Mouse (Mus musculus) thymus, adult 2 months (tissue): Measurements from ENCODE around the gene Ncr1.
"Not testable (repeated sequence)": the region's sequence is repeated elsewhere in the genome, so short reads cannot be mapped to it uniquely, and the experiment has no call there.

Experiments used
- CTCF ChIP-seq: fragments of 200-500 bp; IDR thresholded peaks from 2 replicates; pipeline ENCODE4 v1.5.1; 2012; ENCODE audit warnings: mild to moderate bottlenecking, control low read depth, low read length, moderate library complexity, borderline replicate concordance; ENCODE audit not compliant: control insufficient read depth, poor library complexity, insufficient read depth; ENCODE audit errors: extremely low read depth
- POLR2A ChIP-seq: fragments of 200-500 bp; IDR thresholded peaks from 2 replicates; pipeline ENCODE4 v1.6.1; 2012; ENCODE audit warnings: mild to moderate bottlenecking, low read length, control low read depth, moderate library complexity; ENCODE audit not compliant: control insufficient read depth, poor library complexity, insufficient read depth; ENCODE audit errors: extremely low read depth

- not testable (repeated sequence) for TF ChIP-seq CTCF, POLR2A
Observed at GRCm38 (mm10) chr7:4313109-4313508, 24.4 kb upstream of the Ncr1 start.
